Mouse (Mus musculus) heart, postnatal 0 days (tissue): ENCODE results near the gene Ccnb1ip1. TPM values are rescaled to one million over a fixed set of nuclear protein-coding genes. Genes with fewer than 3 reads are reported as not detected.

Source experiments
- ATAC-seq: fragments of 200-750 bp; cut with Nextera tagmentation; 2 replicates; pipeline ENCODE4 v1.8.0; 2017; ENCODE audit warnings: low read depth, moderate number of reproducible peaks, moderate library complexity; ENCODE audit not compliant: insufficient read depth
- DNase-seq: peaks from one replicate; pipeline ENCODE4 v3.0.0-alpha.2; 2016; ENCODE audit warnings: low spot score
- H3K27ac ChIP-seq: fragments of 300-500 bp; sonication (generic); 2 replicates; pipeline ENCODE4 v1.5.1; 2014; ENCODE audit warnings: low read depth, mild to moderate bottlenecking
- H3K27me3 ChIP-seq: fragments of 300-500 bp; sonication (generic); 2 replicates; pipeline ENCODE4 v1.6.1; 2014; ENCODE audit warnings: low read length, mixed read lengths; ENCODE audit not compliant: control insufficient read depth, insufficient read depth
- H3K36me3 ChIP-seq: fragments of 300-500 bp; sonication (generic); replicated peaks from 2 replicates; pipeline ENCODE4 v1.6.1; 2014; ENCODE audit warnings: low read length, mixed read lengths; ENCODE audit not compliant: control insufficient read depth, insufficient read depth
- H3K4me1 ChIP-seq: fragments of 300-500 bp; sonication (generic); 2 replicates; pipeline ENCODE4 v1.6.1; 2014; ENCODE audit warnings: antibody characterized with exemption; ENCODE audit not compliant: control insufficient read depth, insufficient read depth
- H3K4me2 ChIP-seq: fragments of 300-500 bp; sonication (generic); 2 replicates; pipeline ENCODE4 v1.6.1; 2014; ENCODE audit warnings: low read depth, mild to moderate bottlenecking, low read length, moderate library complexity
- H3K4me3 ChIP-seq: fragments of 300-500 bp; sonication (generic); 2 replicates; pipeline ENCODE4 v1.5.1; 2014; ENCODE audit warnings: low read depth, low read length
- H3K9ac ChIP-seq: fragments of 300-500 bp; sonication (generic); replicated peaks from 2 replicates; pipeline ENCODE4 v1.6.1; 2014; ENCODE audit warnings: low read depth, low read length, mixed read lengths
- H3K9me3 ChIP-seq: fragments of 300-500 bp; sonication (generic); replicated peaks from 2 replicates; pipeline ENCODE4 v1.6.1; 2016; ENCODE audit warnings: low read length; ENCODE audit not compliant: control insufficient read depth
- CTCF ChIP-seq: IDR thresholded peaks from 2 replicates; pipeline ENCODE4 v1.5.1; 2016; ENCODE audit warnings: antibody characterized with exemption, control low read depth, low read depth
- EP300 ChIP-seq: IDR thresholded peaks from 2 replicates; pipeline ENCODE4 v1.6.1; 2016; ENCODE audit warnings: antibody characterized with exemption, low read depth
- WGBS: fragments of 180-500 bp; shearing (Covaris S2); extraction: QIAGEN DNeasy Blood & Tissue Kit; methylation state at CpG from one replicate; pipeline ENCODE4 v1.1.7; 2014; 5-methylcytosine and 5-hydroxymethylcytosine counted together
- polyA plus RNA-seq: library from polyadenylated mRNA; unstranded; fragments of >200 nt; fragmentation: Nextera tagmentation; extraction: Ambion mirVana; gene quantifications from 2 replicates; pipeline ENCODE4 v1.2.1, GENCODE M21; 2015
- total RNA-seq: library from RNA; depleted of rRNA; stranded (reverse); fragments of >200 nt; gene quantifications from 2 replicates; pipeline ENCODE4 v1.2.3, GENCODE M21; 2014; ENCODE audit warnings: low replicate concordance

Ccnb1ip1 gene
- total and polyA plus RNA-seq, 2 experiments from 2014 or later, result not detected

DNA sequence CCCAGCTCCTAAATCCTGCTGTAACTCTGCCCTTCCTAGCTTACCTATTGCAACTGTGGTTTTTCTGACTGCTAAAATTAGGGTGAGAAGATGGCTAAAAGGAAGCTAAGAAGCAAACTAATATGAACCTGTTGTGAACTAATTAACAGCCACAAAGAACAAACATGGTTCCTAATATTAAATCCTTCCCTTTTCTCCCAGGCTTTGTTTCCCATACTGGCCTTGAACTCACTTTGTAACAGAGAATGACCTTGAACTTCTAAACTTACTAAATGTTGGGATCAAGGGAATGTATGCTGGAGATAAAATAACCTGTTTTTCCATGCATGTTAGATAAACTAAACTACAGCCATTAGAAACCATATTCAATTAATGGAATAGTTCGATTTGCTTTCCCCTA, 11.1 kb downstream of the Ccnb1ip1 start:
- no peaks in the 10 kb centered on the region for H3K36me3 ChIP-seq
- no peaks in the 10 kb centered on the region for H3K27me3 ChIP-seq
- TF ChIP-seq CTCF (no peak), EP300 (no peak)
- 73% methylated on average over 1 of the region's 1 CpGs for WGBS
- H3K4me3 ChIP-seq, result no peak overlapping the region
- H3K4me1 ChIP-seq, result no peaks in the 10 kb centered on the region
- no peak overlapping the region for H3K27ac ChIP-seq
- no peak overlapping the region for H3K4me2 ChIP-seq
- no peak overlapping the region for H3K9ac ChIP-seq
- DNase-seq, result no peak
- H3K9me3 ChIP-seq, result no peaks in the 10 kb centered on the region
- no peak for ATAC-seq

DNA sequence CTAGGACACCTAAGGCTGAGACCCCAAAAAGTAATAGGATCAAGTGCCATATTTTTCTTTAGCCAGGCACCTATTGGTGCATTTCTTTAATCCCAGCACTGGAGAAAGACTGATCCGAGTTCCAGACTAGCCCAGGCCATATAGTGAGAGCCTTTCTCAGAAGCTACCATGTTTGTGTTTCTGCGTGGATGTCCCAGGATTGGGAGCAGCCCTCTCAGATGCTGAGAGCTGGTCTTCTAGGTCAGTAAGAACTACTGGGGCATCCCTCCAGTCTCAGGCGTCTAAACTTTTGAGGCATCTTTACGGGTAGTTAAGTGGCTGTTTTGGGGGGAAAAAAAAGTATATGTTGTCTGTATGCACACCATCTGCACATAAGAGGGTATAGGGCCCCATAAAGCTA, 11.6 kb downstream of the Ccnb1ip1 start:
- no peaks in the 10 kb centered on the region for H3K4me1 ChIP-seq
- H3K4me3 ChIP-seq, result no peak overlapping the region
- no peak for TF ChIP-seq EP300
- no peak for TF ChIP-seq CTCF
- H3K9ac ChIP-seq, result no peak overlapping the region
- H3K36me3 ChIP-seq, result no peaks in the 10 kb centered on the region
- DNase-seq (no peak), ATAC-seq (no peak)
- no peak overlapping the region for H3K27ac ChIP-seq
- no peaks in the 10 kb centered on the region for H3K9me3 ChIP-seq
- H3K27me3 ChIP-seq, result no peaks in the 10 kb centered on the region
- H3K4me2 ChIP-seq, result no peak overlapping the region
- 82% methylated on average over 4 of the region's 4 CpGs for WGBS

DNA sequence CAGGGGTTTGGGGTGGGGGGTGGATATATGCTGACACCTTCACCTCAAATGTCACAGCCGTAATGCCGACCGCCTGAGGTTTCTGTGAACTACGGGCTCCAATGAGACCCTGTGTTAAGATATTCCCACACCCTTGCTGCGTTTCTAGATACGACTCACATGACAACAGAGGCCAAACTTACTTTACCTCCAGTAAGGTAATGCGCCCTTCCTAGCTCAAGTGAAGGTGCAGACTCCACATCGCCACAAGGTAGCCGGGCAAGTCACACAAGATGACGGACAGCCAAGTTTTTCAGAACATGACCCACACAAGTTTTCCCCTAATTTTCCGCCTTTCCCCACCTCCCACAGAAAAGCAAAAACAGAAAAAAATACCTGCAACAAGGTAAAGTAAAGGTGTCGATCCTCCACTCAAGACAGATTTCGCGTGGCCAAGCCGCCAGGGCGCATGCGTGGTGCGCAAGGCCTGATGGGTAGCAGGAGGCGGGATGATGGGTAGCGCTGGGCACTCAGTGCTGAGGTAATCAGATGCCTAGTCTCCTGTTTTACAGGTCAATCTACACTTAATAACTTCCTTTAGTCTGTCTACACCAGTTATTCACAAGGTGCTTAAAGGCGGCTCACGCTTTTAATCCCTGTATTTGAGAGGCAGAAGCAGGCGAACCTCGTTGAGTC, 12.1 kb downstream of the Ccnb1ip1 start:
- Histone ChIP-seq H3K27me3 (no peaks in the 10 kb centered on the region), H3K27ac (no peak overlapping the region), H3K4me3 (no peak overlapping the region), H3K36me3 (no peaks in the 10 kb centered on the region), H3K9ac (no peak overlapping the region), H3K9me3 (no peaks in the 10 kb centered on the region), H3K4me2 (no peak overlapping the region), H3K4me1 (no peaks in the 10 kb centered on the region)
- 85% methylated on average over 24 of the region's 24 CpGs for WGBS
- DNase-seq (no peak), ATAC-seq (no peak)
- TF ChIP-seq EP300 (no peak), CTCF (no peak)

DNA sequence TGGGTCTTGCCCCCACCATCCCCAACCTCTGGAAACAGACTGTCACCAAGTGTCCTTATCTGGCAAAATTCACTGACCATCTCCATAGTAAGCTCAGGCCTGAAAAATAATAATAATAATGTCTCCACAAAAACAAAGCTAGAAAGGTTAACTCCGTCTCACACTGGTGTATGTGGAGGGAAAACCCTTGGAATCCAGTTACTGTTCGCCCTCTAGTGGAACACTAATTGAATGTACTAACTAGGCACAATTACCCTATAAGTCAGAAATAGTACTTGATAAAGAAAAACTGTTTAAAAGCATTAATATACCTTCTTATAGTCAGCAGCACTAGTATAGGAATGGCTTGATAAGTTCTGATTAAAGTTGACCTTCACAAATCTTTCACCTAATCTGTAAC, 19.4 kb downstream of the Ccnb1ip1 start:
- no peak for ATAC-seq
- Histone ChIP-seq H3K27me3 (no peaks in the 10 kb centered on the region), H3K4me1 (peaks cover 6% of the 10 kb centered on the region), H3K36me3 (no peaks in the 10 kb centered on the region), H3K9me3 (no peaks in the 10 kb centered on the region), H3K27ac (no peak overlapping the region), H3K9ac (no peak overlapping the region), H3K4me2 (no peak overlapping the region), H3K4me3 (no peak overlapping the region)
- peak; percentile 38 for DNase-seq
- TF ChIP-seq CTCF (peak; percentile 48), EP300 (no peak)
- 4% methylated on average over 2 of the region's 2 CpGs for WGBS

DNA sequence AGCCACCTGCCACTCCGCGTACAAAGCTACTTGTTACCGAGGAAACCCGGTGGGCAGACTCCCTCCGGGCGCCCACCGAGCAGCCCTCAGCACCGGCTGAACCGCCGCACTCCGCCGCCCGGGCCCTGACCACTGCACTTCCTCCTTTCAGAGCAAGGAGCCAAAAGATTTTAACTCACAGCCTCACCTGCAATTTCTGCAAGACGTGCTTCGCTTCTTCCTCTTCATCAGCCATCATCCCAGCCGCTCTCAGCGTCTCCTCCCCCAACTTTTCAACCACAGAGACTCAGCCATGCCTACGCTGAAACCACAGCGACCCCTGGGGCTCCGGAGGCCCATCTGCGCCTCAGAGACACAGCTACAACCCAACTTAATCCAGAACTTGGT, 22.3 kb downstream of the Ccnb1ip1 start, which contains the start of gene Ttc5:
Gene Ttc5, minus strand, starts transcription at position 269 of the 387 bp plus-strand sequence.
- H3K27ac ChIP-seq, result peak within 1 kb of the TSS; percentile 67
- ATAC-seq (peak; percentile 96), DNase-seq (peak; percentile 72)
- H3K9ac ChIP-seq, result peak within 1 kb of the TSS; percentile 69
- peak within 1 kb of the TSS; percentile 86 for H3K4me3 ChIP-seq
- no peaks in the 10 kb centered on the region for H3K27me3 ChIP-seq
- peak within 1 kb of the TSS; percentile 70 for H3K4me2 ChIP-seq
- WGBS, result under 1% methylated on average over 21 of the region's 21 CpGs
- no peaks in the 10 kb centered on the region for H3K9me3 ChIP-seq
- TF ChIP-seq CTCF (peak; percentile 90), EP300 (no peak)
- H3K36me3 ChIP-seq, result peaks cover 12% of the 10 kb centered on the region; the same call in 1 of the 2 replicates
- H3K4me1 ChIP-seq, result peaks cover 6% of the 10 kb centered on the region
